Mouse (Mus musculus) heart, embryonic 15.5 days (tissue): ENCODE data around the gene Dera. TPM values are rescaled to one million over a fixed set of nuclear protein-coding genes. Genes with fewer than 3 reads are reported as not detected.

ENCODE experiments used
- ATAC-seq: fragments of 200-750 bp; cut with Nextera tagmentation; replicated peaks from 2 replicates; pipeline ENCODE4 v1.8.0; 2017; ENCODE audit warnings: low read depth, moderate TSS enrichment; ENCODE audit not compliant: insufficient number of reproducible peaks, insufficient read depth, low FRiP score
- H3K27ac ChIP-seq: fragments of 300-500 bp; sonication (generic); 2 replicates; pipeline ENCODE4 v1.5.1; 2015; ENCODE audit warnings: mild to moderate bottlenecking, inconsistent platforms
- H3K27me3 ChIP-seq: fragments of 300-500 bp; sonication (generic); 2 replicates; pipeline ENCODE4 v1.6.1; 2015; ENCODE audit warnings: inconsistent platforms
- H3K36me3 ChIP-seq: fragments of 300-500 bp; sonication (generic); 2 replicates; pipeline ENCODE4 v1.6.1; 2015; ENCODE audit warnings: mild to moderate bottlenecking, inconsistent platforms
- H3K4me1 ChIP-seq: fragments of 300-500 bp; sonication (generic); replicated peaks from 2 replicates; pipeline ENCODE4 v1.6.1; 2015; ENCODE audit warnings: inconsistent platforms
- H3K4me2 ChIP-seq: fragments of 300-500 bp; sonication (generic); 2 replicates; pipeline ENCODE4 v1.6.1; 2015; ENCODE audit warnings: inconsistent platforms, mild to moderate bottlenecking, moderate library complexity
- H3K4me3 ChIP-seq: fragments of 300-500 bp; sonication (generic); 2 replicates; pipeline ENCODE4 v1.5.1; 2015; ENCODE audit warnings: mild to moderate bottlenecking, inconsistent platforms
- H3K9ac ChIP-seq: fragments of 300-500 bp; sonication (generic); 2 replicates; pipeline ENCODE4 v1.6.1; 2015; ENCODE audit warnings: mild to moderate bottlenecking, inconsistent platforms
- H3K9me3 ChIP-seq: fragments of 300-500 bp; sonication (generic); replicated peaks from 2 replicates; pipeline ENCODE4 v1.6.1; 2016; ENCODE audit warnings: inconsistent platforms
- WGBS: fragments of 180-500 bp; shearing (Covaris S2); methylation state at CpG from one replicate; pipeline ENCODE4 v1.1.7; 2015; ENCODE audit warnings: mixed read lengths; 5-methylcytosine and 5-hydroxymethylcytosine counted together
- polyA plus RNA-seq: library from polyadenylated mRNA; unstranded; fragments of >200 nt; fragmentation: Nextera tagmentation; extraction: Ambion mirVana; gene quantifications from 2 replicates; pipeline ENCODE4 v1.2.1, GENCODE M21; 2015

The Dera gene
- polyA plus RNA-seq, 1 experiment from 2014 or later = 37.2 TPM

GRCm38 (mm10) chr6:137869903-137870580 lies 115.7 kb downstream of the Dera start:
- Histone ChIP-seq H3K9me3 (no peaks in the 10 kb centered on the region), H3K4me3 (no peak overlapping the region), H3K27me3 (no peaks in the 10 kb centered on the region), H3K9ac (no peak overlapping the region), H3K4me2 (no peak overlapping the region), H3K27ac (no peak overlapping the region), H3K4me1 (0 out of 2 replicates have a peak, but pooled peaks cover 2% of the 10 kb centered on the region), H3K36me3 (no peaks in the 10 kb centered on the region)
- ATAC-seq = no peak
- WGBS = 82% methylated on average over 7 of the region's 7 CpGs

GRCm38 (mm10) chr6:137870667-137871066 lies 116.3 kb downstream of the Dera start:
- Histone ChIP-seq H3K4me2 (no peak overlapping the region), H3K9ac (no peak overlapping the region), H3K4me1 (0 out of 2 replicates have a peak, but pooled peaks cover 2% of the 10 kb centered on the region), H3K27me3 (no peaks in the 10 kb centered on the region), H3K36me3 (no peaks in the 10 kb centered on the region), H3K4me3 (no peak overlapping the region), H3K9me3 (no peaks in the 10 kb centered on the region), H3K27ac (no peak overlapping the region)
- ATAC-seq = no peak
- WGBS = 78% methylated on average over 6 of the region's 6 CpGs

GRCm38 (mm10) chr6:137872055-137872735 lies 117.8 kb downstream of the Dera start:
- Histone ChIP-seq H3K9me3 (no peaks in the 10 kb centered on the region), H3K36me3 (no peaks in the 10 kb centered on the region), H3K4me3 (0 out of 2 replicates have a peak overlapping the region, but pooled peaks have one; percentile 13), H3K4me1 (0 out of 2 replicates have a peak, but pooled peaks cover 2% of the 10 kb centered on the region), H3K27ac (no peak overlapping the region), H3K9ac (no peak overlapping the region), H3K4me2 (peak overlapping the region; percentile 48), H3K27me3 (no peaks in the 10 kb centered on the region)
- no peak for ATAC-seq
- WGBS = 31% methylated on average over 17 of the region's 17 CpGs

- no peaks in the 10 kb centered on the region for H3K27me3 ChIP-seq
- H3K27ac ChIP-seq = no peak overlapping the region
- no peak overlapping the region for H3K9ac ChIP-seq
- no peaks in the 10 kb centered on the region for H3K9me3 ChIP-seq
- no peak overlapping the region for H3K4me3 ChIP-seq
- no peaks in the 10 kb centered on the region for H3K36me3 ChIP-seq
- no peak for ATAC-seq
- no peak overlapping the region for H3K4me2 ChIP-seq
- WGBS = 71% methylated on average over 8 of the region's 8 CpGs
- 0 out of 2 replicates have a peak, but pooled peaks cover 5% of the 10 kb centered on the region for H3K4me1 ChIP-seq
These were observed 120.3 kb downstream of the Dera start for GRCm38 (mm10) chr6:137874471-137875244.

GRCm38 (mm10) chr6:137885644-137886043 lies 131.3 kb downstream of the Dera start:
- 88% methylated on average over 6 of the region's 6 CpGs for WGBS
- Histone ChIP-seq H3K4me3 (no peak overlapping the region), H3K9ac (no peak overlapping the region), H3K27me3 (no peaks in the 10 kb centered on the region), H3K9me3 (no peaks in the 10 kb centered on the region), H3K4me2 (no peak overlapping the region), H3K27ac (no peak overlapping the region), H3K36me3 (no peaks in the 10 kb centered on the region), H3K4me1 (no peaks in the 10 kb centered on the region)
- no peak for ATAC-seq

GRCm38 (mm10) chr6:137886210-137886979 lies 132.0 kb downstream of the Dera start:
- H3K9ac ChIP-seq = no peak overlapping the region
- WGBS = 52% methylated on average over 6 of the region's 6 CpGs

GRCm38 (mm10) chr6:137887258-137887657 lies 132.9 kb downstream of the Dera start:
- H3K4me2 ChIP-seq = no peak overlapping the region
- no peaks in the 10 kb centered on the region for H3K36me3 ChIP-seq
- 84% methylated on average over 6 of the region's 6 CpGs for WGBS
- H3K9me3 ChIP-seq = no peaks in the 10 kb centered on the region
- no peak overlapping the region for H3K9ac ChIP-seq
- no peak for ATAC-seq
- H3K4me1 ChIP-seq = no peaks in the 10 kb centered on the region
- no peak overlapping the region for H3K27ac ChIP-seq
- no peak overlapping the region for H3K4me3 ChIP-seq
- no peaks in the 10 kb centered on the region for H3K27me3 ChIP-seq

More at GRCm38 (mm10) chr6:137886210-137886979, 132.0 kb downstream of the Dera start:
- Histone ChIP-seq H3K36me3 (no peaks in the 10 kb centered on the region), H3K4me1 (no peaks in the 10 kb centered on the region), H3K4me3 (no peak overlapping the region), H3K4me2 (no peak overlapping the region), H3K27ac (no peak overlapping the region), H3K9me3 (no peaks in the 10 kb centered on the region), H3K27me3 (no peaks in the 10 kb centered on the region)
- ATAC-seq = no peak

- Histone ChIP-seq H3K36me3 (no peaks in the 10 kb centered on the region), H3K9me3 (no peaks in the 10 kb centered on the region), H3K4me3 (no peak overlapping the region), H3K27ac (no peak overlapping the region), H3K27me3 (no peaks in the 10 kb centered on the region), H3K4me2 (no peak overlapping the region), H3K4me1 (no peaks in the 10 kb centered on the region), H3K9ac (no peak overlapping the region)
- no peak for ATAC-seq
These were observed 143.3 kb downstream of the Dera start for GRCm38 (mm10) chr6:137897671-137898070.

GRCm38 (mm10) chr6:137901255-137901654 lies 146.9 kb downstream of the Dera start:
- no peaks in the 10 kb centered on the region for H3K36me3 ChIP-seq
- H3K4me3 ChIP-seq = no peak overlapping the region
- H3K27me3 ChIP-seq = no peaks in the 10 kb centered on the region
- no peaks in the 10 kb centered on the region for H3K4me1 ChIP-seq
- no peak overlapping the region for H3K4me2 ChIP-seq
- H3K9ac ChIP-seq = no peak overlapping the region
- H3K9me3 ChIP-seq = no peaks in the 10 kb centered on the region
- no peak overlapping the region for H3K27ac ChIP-seq
- ATAC-seq = no peak
- 81% methylated on average over 5 of the region's 5 CpGs for WGBS
